Mouse (Mus musculus): Measurements from ENCODE around the gene Setd6.

Setd6 gene

GRCm38 (mm10) chr8:95711029-95711428 is 4.7 kb upstream of the Setd6 start:
- DNase-seq: peak; percentile 13

GRCm38 (mm10) chr8:95712395-95712794 is 3.3 kb upstream of the Setd6 start:
- DNase-seq: peak; percentile 7

GRCm38 (mm10) chr8:95713100-95714010 is 2.3 kb upstream of the Setd6 start:
- DNase-seq: peak; percentile 69

- no peak for DNase-seq
Observed at GRCm38 (mm10) chr8:95714367-95714766, 1.3 kb upstream of the Setd6 start.

- DNase-seq: peak; percentile 19
Observed at GRCm38 (mm10) chr8:95714837-95715413, 756 bp upstream of the Setd6 start.

- DNase-seq: no peak
Observed at GRCm38 (mm10) chr8:95716546-95717335, 1.1 kb downstream of the Setd6 start.

- no peak for DNase-seq
Observed at GRCm38 (mm10) chr8:95727625-95728024, 11.9 kb downstream of the Setd6 start.

GRCm38 (mm10) chr8:95738596-95738995 is 22.9 kb downstream of the Setd6 start:
- no peak for DNase-seq

GRCm38 (mm10) chr8:95741732-95742131 is 26.1 kb downstream of the Setd6 start:
- no peak for DNase-seq

- no peak for DNase-seq
Observed at GRCm38 (mm10) chr8:95748028-95748427, 32.3 kb downstream of the Setd6 start.

- DNase-seq: no peak
Observed at GRCm38 (mm10) chr8:95751924-95752323, 36.2 kb downstream of the Setd6 start.

GRCm38 (mm10) chr8:95760323-95760722 is 44.6 kb downstream of the Setd6 start:
- no peak for DNase-seq

- DNase-seq: no peak
Observed at GRCm38 (mm10) chr8:95764133-95764532, 48.5 kb downstream of the Setd6 start.

Measured in right cerebral cortex, postnatal 14 days (tissue).